Mouse (Mus musculus): ENCODE measurements around the gene Brd1. TPM values are rescaled to one million over a fixed set of nuclear protein-coding genes. Genes with fewer than 3 reads are reported as not detected.
"Not testable (repeated sequence)": the region's sequence is repeated elsewhere in the genome, so short reads cannot be mapped to it uniquely, and the experiment has no call there.

Gene Brd1
- polyA plus RNA-seq, 1 experiment from 2014 or later: 27.2 TPM

- WGBS: 82% methylated on average over 5 of the region's 5 CpGs
- H3K27ac ChIP-seq (replicated peaks): no peak overlapping the region
- ATAC-seq (replicated peaks): no peak
Observed at GRCm38 (mm10) chr15:88725036-88725435, 9.0 kb downstream of the Brd1 start.

DNA sequence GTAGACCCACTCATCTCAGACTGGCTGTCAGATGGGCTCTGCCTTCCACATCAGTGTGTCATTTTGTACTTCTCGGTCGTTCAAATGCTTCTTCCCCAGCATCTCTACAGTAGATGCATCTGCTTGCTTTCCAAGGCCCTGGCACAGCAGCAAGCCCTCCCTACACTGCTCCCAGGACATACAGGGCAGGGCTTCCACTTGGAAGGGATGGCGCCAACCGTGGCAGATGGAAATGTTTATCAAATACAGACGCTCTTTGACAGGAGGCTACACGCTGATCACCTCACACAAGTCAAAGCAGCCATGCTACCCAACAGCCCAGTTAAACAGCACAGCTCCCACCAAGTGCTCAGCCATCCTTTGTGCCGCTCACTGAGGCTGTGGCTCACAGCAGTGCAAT, 9.7 kb downstream of the Brd1 start:
- 72% methylated on average over 7 of the region's 7 CpGs for WGBS
- Histone ChIP-seq H3K9ac (replicated peaks) (no peak overlapping the region), H3K36me3 (peaks cover 51% of the 10 kb centered on the region), H3K4me1 (peaks cover 23% of the 10 kb centered on the region), H3K27ac (replicated peaks) (no peak overlapping the region), H3K4me3 (no peak overlapping the region), H3K9me3 (no peaks in the 10 kb centered on the region), H3K27me3 (no peaks in the 10 kb centered on the region), H3K4me2 (replicated peaks) (no peak overlapping the region)
- no peak for ATAC-seq (replicated peaks)

More at GRCm38 (mm10) chr15:88725036-88725435, 9.0 kb downstream of the Brd1 start:
- no peak overlapping the region for H3K9ac ChIP-seq (replicated peaks)
- peaks cover 23% of the 10 kb centered on the region for H3K4me1 ChIP-seq
- H3K4me3 ChIP-seq: no peak overlapping the region
- peaks cover 55% of the 10 kb centered on the region for H3K36me3 ChIP-seq
- no peaks in the 10 kb centered on the region for H3K27me3 ChIP-seq
- no peak overlapping the region for H3K4me2 ChIP-seq (replicated peaks)
- H3K9me3 ChIP-seq: no peaks in the 10 kb centered on the region

- Histone ChIP-seq H3K9me3 (no peaks in the 10 kb centered on the region), H3K4me2 (replicated peaks) (no peak overlapping the region), H3K9ac (replicated peaks) (no peak overlapping the region), H3K4me3 (no peak overlapping the region), H3K27me3 (no peaks in the 10 kb centered on the region), H3K36me3 (peaks cover 41% of the 10 kb centered on the region), H3K27ac (replicated peaks) (no peak overlapping the region), H3K4me1 (peaks cover 15% of the 10 kb centered on the region)
- no peak for ATAC-seq (replicated peaks)
- 92% methylated on average over 6 of the region's 6 CpGs for WGBS
Observed at GRCm38 (mm10) chr15:88723205-88723604, 10.8 kb downstream of the Brd1 start.

DNA sequence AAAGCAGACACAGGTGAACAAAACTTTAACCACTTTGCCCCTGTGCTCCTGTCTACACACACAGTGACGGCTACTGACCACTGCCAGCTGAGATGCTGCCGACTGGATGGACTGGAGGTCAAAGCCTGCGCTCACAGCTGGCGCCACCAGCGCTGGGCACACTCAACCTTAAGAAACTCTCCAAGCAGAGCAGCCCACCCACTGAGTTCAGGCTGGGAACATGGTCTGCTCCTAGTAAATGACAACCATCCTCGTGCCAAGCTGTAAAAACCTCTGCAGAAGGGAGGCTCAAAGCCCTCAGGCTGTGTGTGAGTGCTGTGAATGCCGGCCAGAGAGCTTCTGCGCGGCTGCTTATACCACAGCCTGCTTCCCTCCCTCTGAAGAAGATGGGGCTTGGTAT, 16.8 kb downstream of the Brd1 start:
- Histone ChIP-seq H3K27ac (replicated peaks) (no peak overlapping the region), H3K36me3 (peaks cover 48% of the 10 kb centered on the region)

DNA sequence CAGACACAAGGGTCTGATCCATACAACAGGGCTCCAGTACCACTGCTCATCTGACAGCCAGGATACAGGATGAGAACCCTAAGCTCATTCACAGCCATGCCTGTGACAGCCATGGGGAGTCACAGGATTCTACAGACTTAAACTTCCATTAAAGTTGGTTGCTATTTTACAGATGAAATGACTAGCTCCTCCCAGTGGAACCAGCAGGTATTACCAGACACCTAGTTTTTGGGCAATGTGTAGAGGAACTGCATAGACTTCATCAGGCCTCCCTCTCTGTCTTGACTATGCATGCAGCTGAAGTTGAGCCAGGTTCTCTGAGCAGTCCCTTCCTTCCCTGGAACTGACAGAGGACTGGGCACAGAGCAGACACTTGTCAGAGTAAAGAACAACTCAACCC, 17.7 kb downstream of the Brd1 start:
- Histone ChIP-seq H3K27ac (replicated peaks) (no peak overlapping the region), H3K4me3 (no peak overlapping the region), H3K27me3 (no peaks in the 10 kb centered on the region), H3K4me2 (replicated peaks) (no peak overlapping the region), H3K9ac (replicated peaks) (no peak overlapping the region), H3K4me1 (peaks cover 12% of the 10 kb centered on the region), H3K36me3 (peaks cover 52% of the 10 kb centered on the region), H3K9me3 (no peaks in the 10 kb centered on the region)
- ATAC-seq (replicated peaks): no peak

More for the DNA sequence above, 16.8 kb downstream of the Brd1 start:
- 64% methylated on average over 9 of the region's 9 CpGs for WGBS
- H3K9ac ChIP-seq (replicated peaks): no peak overlapping the region
- H3K4me2 ChIP-seq (replicated peaks): no peak overlapping the region
- H3K4me1 ChIP-seq: peaks cover 15% of the 10 kb centered on the region
- H3K27me3 ChIP-seq: no peaks in the 10 kb centered on the region
- ATAC-seq (replicated peaks): no peak
- no peak overlapping the region for H3K4me3 ChIP-seq
- H3K9me3 ChIP-seq: no peaks in the 10 kb centered on the region

DNA sequence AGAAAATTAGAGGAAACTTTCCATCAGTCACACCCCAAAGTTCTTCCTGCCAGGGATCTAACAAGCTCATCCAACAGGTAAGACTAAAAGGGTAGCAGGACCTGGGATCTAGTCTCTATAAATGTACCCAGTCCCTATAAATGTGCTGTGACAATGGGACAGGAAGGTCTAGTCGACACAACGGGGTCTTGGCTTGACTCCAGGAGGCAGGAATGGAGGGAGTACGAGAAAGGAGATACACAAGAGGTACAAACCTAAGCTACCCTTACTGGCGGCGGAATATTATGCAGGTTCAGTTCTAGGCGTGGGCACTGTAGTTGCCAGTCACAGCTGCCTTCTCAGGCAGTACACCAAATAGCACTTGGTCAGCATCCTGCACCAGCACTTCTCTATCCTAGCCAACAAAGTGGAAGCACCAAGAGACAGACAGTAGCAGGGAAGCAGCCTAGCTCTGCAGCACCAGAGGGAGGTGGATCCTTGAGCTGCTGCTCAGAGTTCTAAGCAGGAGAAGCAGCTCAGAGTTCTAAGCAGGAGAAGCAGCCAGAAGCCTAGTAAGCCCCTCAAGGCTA, 19.9 kb downstream of the Brd1 start:
- Histone ChIP-seq H3K27ac (replicated peaks) (no peak overlapping the region), H3K9me3 (no peaks in the 10 kb centered on the region), H3K4me1 (peaks cover 10% of the 10 kb centered on the region), H3K27me3 (no peaks in the 10 kb centered on the region), H3K4me3 (no peak overlapping the region), H3K36me3 (peaks cover 68% of the 10 kb centered on the region), H3K4me2 (replicated peaks) (no peak overlapping the region), H3K9ac (replicated peaks) (no peak overlapping the region)
- no peak for ATAC-seq (replicated peaks)
- WGBS: 79% methylated on average over 6 of the region's 6 CpGs

DNA sequence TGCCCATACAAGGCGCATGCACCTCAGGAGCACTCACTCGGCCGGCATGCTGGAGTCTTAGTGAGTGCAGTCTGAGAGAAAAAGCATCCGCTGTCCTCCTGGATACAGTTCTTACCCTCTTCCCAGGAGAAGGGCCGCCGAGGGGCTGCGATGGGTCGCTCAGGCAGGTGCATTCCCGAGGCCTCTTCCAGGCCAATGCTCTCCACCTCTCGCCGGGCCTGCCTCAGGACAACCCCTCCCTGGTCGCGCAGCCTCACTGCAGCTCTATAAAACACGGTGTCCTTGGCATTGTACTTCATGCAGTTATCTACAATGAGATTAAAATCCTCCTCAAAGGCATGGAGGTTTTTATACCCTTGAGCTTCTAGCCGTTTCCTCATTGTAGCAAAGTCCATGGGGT, 21.5 kb downstream of the Brd1 start:
- Histone ChIP-seq H3K9ac (replicated peaks) (no peak overlapping the region), H3K4me3 (no peak overlapping the region), H3K4me1 (peaks cover 5% of the 10 kb centered on the region; the same call in 1 of the 2 replicates), H3K4me2 (replicated peaks) (no peak overlapping the region), H3K9me3 (no peaks in the 10 kb centered on the region), H3K27ac (replicated peaks) (no peak overlapping the region), H3K27me3 (no peaks in the 10 kb centered on the region), H3K36me3 (peaks cover 84% of the 10 kb centered on the region)
- no peak for ATAC-seq (replicated peaks)
- WGBS: 92% methylated on average over 15 of the region's 15 CpGs

DNA sequence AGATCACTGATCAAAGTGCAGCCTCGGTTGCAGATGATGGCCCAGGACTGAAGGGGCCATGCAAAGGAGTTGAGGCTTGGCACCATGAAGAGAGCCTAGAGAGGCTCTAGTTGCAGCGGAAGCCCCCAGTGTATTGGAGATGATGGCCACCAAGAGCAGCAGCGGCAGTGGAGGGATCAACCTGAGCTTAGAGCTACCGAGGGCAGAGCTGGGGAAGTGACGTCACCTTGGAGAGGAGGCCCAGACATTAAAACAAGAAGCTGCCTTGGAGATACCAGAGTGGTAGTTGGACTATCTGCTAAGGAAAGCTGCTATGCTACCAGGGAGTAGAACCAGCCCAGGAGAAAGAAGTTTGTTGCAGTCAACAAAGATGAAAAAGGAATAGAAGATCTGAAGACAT, 24.2 kb downstream of the Brd1 start:
- H3K4me3 ChIP-seq: no peak overlapping the region

GRCm38 (mm10) chr15:88708657-88709511, 25.1 kb downstream of the Brd1 start:
- Histone ChIP-seq H3K27ac (replicated peaks) (no peak overlapping the region), H3K9me3 (no peaks in the 10 kb centered on the region), H3K36me3 (peaks cover 96% of the 10 kb centered on the region), H3K9ac (replicated peaks) (no peak overlapping the region), H3K27me3 (no peaks in the 10 kb centered on the region), H3K4me2 (replicated peaks) (no peak overlapping the region), H3K4me3 (no peak overlapping the region), H3K4me1 (no peaks in the 10 kb centered on the region)
- ATAC-seq (replicated peaks): no peak
- WGBS: 79% methylated on average over 13 of the region's 13 CpGs

More for the DNA sequence above, 24.2 kb downstream of the Brd1 start:
- Histone ChIP-seq H3K4me1 (no peaks in the 10 kb centered on the region), H3K27ac (replicated peaks) (no peak overlapping the region), H3K9me3 (no peaks in the 10 kb centered on the region), H3K27me3 (no peaks in the 10 kb centered on the region), H3K36me3 (peaks cover 94% of the 10 kb centered on the region), H3K9ac (replicated peaks) (no peak overlapping the region), H3K4me2 (replicated peaks) (no peak overlapping the region)
- WGBS: 94% methylated on average over 5 of the region's 5 CpGs
- ATAC-seq (replicated peaks): no peak

- ATAC-seq (replicated peaks): no peak
- no peak overlapping the region for H3K4me2 ChIP-seq (replicated peaks)
- 90% methylated on average over 5 of the region's 5 CpGs for WGBS
- H3K4me3 ChIP-seq: no peak overlapping the region
- H3K9me3 ChIP-seq: no peaks in the 10 kb centered on the region
- no peak overlapping the region for H3K27ac ChIP-seq (replicated peaks)
- peaks cover 96% of the 10 kb centered on the region for H3K36me3 ChIP-seq
- H3K4me1 ChIP-seq: no peaks in the 10 kb centered on the region
- H3K9ac ChIP-seq (replicated peaks): no peak overlapping the region
- no peaks in the 10 kb centered on the region for H3K27me3 ChIP-seq
Observed at GRCm38 (mm10) chr15:88708204-88708603, 25.8 kb downstream of the Brd1 start.

- H3K27ac ChIP-seq (replicated peaks); H3K9ac ChIP-seq (replicated peaks); H3K27me3 ChIP-seq; H3K4me1 ChIP-seq; H3K4me3 ChIP-seq; H3K4me2 ChIP-seq (replicated peaks); H3K9me3 ChIP-seq; ATAC-seq (replicated peaks): not testable (repeated sequence)
- 74% methylated on average over 13 of the region's 13 CpGs for WGBS
- H3K36me3 ChIP-seq: peaks cover 93% of the 10 kb centered on the region
Observed at GRCm38 (mm10) chr15:88706987-88707386, 27.0 kb downstream of the Brd1 start.

DNA sequence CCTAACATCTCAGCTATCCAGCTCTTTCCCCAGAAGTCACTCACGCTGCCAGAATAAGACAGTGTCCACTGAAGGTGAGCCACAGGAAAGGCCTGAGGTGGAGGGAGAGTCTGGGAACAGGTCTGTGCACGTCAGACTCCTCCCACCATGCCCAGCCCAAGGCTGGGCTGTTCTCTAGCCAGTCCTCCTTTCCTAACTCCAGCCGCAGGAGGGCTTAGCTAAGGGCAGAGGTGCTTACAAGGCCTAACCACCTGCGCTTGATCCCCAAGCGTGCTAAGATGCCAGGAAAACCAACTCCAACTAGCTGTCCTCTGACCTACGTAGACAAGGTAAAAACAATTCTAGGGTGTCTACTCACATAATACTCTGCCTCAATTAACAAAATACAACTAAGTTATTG, 27.7 kb downstream of the Brd1 start:
- WGBS: 95% methylated on average over 6 of the region's 6 CpGs
- no peak overlapping the region for H3K4me2 ChIP-seq (replicated peaks)
- H3K9me3 ChIP-seq: no peaks in the 10 kb centered on the region
- H3K4me3 ChIP-seq: no peak overlapping the region
- no peaks in the 10 kb centered on the region for H3K4me1 ChIP-seq
- H3K9ac ChIP-seq (replicated peaks): no peak overlapping the region
- H3K27me3 ChIP-seq: no peaks in the 10 kb centered on the region
- H3K36me3 ChIP-seq: peaks cover 88% of the 10 kb centered on the region
- ATAC-seq (replicated peaks): no peak
- no peak overlapping the region for H3K27ac ChIP-seq (replicated peaks)

Measured in forebrain, embryonic 15.5 days (tissue).